Mouse (Mus musculus) telencephalon, adult 2 months (tissue): ENCODE measurements around the gene Dpt.
"Not testable (repeated sequence)": the region's sequence is repeated elsewhere in the genome, so short reads cannot be mapped to it uniquely, and the experiment has no call there.

ENCODE experiments used
- DNase-seq: peaks from one replicate; pipeline ENCODE4 v3.0.0-alpha.2; 2011; ENCODE audit warnings: low read depth, low spot score

The Dpt gene

GRCm38 (mm10) chr1:164796471-164796870, at the start of gene Dpt:
Gene Dpt, plus strand, starts transcription at chr1:164796644.
- DNase-seq, result no peak

GRCm38 (mm10) chr1:164753736-164754135, 42.7 kb upstream of the Dpt start:
- peak; percentile 39 for DNase-seq

DNA sequence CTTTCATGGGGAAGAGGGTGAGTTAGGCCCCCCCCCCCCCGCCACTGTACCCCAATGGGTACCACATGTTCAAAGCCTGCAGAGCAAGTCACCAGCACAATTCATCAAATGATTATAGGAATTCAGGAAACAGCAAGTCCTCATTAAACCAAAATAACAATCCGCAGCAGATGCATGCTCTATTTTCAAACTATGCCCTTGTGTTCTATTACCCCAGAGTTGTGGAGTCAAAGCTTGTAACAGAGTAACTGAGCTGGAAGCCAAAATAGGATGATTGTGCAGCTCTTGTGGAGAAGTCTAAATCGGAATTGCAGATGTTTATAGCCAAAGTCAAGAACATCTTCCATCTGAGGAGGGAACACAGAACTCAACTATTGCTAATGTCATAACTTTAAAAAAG, 40.8 kb upstream of the Dpt start:
- peak; percentile 67 for DNase-seq

DNA sequence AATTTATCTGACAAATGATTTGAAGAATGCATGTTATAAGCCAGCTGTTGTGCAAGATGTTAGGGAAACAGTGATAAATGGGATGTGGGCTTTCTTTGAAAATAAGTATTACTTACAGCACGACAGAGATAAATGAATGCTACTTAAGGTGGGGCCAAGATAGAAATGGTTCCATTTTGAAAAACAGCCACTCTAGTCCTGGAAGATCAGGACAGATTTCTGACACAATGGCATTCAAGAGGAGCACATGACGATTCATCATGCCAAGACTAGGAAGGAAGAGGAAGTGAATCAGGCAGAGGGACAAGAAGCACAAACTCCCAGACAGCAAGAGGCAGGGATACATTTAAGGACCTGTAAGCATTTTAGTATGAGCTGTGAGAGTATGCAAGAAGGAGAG, 39.5 kb upstream of the Dpt start:
- DNase-seq, result no peak

DNA sequence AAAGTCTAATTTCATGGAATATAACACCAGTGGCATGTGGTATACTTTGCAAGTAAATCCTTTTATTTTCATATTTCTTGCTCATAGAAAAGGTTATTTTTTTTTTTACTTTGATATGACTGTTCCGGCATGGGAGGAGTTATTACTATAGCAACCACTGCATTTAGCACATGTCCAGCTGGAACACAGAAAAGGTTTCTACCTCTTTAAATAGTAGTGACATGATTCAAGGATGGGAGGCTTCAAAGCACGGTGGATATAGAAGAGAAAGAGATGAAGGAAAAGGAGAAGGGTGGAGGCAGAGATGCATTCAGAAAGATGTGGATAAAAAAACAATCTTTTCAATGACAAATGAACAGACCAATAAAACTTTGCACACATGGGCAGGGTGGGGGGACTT, 38.0 kb upstream of the Dpt start:
- DNase-seq, result peak; percentile 50

- no peak for DNase-seq
Observed at GRCm38 (mm10) chr1:164762276-164762675, 34.2 kb upstream of the Dpt start.

GRCm38 (mm10) chr1:164766646-164767045, 29.8 kb upstream of the Dpt start:
- DNase-seq, result no peak

DNA sequence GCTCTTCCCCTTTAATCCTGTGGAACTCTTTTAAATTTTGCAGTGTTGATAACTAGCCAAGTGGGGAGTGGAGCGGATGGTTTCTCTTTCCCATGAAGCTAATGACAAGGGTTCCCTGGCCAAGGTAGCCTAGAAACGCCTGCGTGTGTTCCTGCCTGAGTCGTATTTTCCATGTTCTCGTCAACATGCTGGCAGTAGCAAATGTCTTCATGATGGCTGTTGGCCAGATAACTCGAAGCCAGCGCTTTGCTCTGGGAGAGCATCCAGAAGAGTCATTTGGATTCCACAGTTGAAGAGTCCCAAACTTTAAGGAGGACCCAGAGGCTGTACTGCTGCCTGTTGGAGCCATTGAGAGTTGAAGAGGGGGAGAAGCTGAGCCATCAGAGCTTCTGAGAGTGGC, 25.8 kb upstream of the Dpt start:
- DNase-seq, result peak; percentile 69

DNA sequence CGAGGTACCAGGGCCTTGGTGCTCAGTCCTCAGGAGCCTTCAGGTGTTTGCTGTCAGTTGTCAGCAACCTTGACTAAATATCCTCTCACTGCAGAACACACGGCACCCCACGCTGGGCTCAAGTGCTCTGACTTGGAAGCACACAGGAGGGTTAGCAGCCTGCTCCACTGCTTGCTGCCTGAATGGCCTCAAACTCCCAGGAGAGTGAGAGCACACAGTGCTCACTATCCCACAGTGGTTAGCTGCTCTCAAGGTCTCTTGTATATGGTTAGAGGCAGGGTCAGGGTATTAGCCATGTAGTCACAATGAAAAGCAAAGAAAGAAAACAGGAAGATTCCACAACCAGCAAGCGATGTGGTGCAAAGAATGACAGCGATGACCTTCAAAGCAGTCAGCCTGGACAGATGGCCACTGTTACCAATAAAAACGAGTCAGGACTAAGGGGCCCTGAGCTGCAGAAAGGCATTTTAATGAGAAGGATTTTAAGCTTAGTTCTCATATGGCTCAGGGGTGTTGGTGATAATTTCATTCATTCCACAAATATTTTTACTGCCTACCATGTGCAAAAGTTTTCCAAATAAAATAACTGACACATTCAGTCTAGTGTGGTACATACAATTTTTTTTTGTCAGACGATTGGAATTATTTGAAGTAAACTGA, 15.5 kb upstream of the Dpt start:
- no peak for DNase-seq

DNA sequence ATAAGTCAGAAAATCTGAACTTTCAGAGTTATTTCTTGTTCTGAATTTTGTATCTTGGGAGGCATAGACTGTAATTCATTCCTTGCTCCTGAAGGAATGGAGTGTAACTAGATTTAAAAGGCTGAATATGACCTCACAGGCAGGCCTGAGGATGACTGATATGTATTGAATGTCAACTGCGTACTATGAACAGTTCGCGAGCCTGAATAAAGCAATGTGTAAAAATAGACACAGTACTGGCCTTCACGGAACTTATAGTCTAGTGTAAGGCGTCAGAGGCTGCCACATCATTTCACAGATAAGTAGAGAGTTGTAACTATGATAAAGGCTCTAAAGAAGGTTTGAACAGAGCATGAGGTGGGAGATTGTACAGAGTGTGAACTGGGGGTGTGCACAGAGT, 10.3 kb upstream of the Dpt start:
- DNase-seq, result no peak

- DNase-seq, result peak; percentile 89
Observed at GRCm38 (mm10) chr1:164787771-164788170, 8.7 kb upstream of the Dpt start.

- no peak for DNase-seq
Observed at GRCm38 (mm10) chr1:164788292-164788691, 8.2 kb upstream of the Dpt start.

GRCm38 (mm10) chr1:164790296-164790695, 6.1 kb upstream of the Dpt start:
- DNase-seq, result not testable (repeated sequence)

- DNase-seq, result no peak
Observed at GRCm38 (mm10) chr1:164793049-164793448, 3.4 kb upstream of the Dpt start.

GRCm38 (mm10) chr1:164797746-164798285, 1.4 kb downstream of the Dpt start:
- no peak for DNase-seq

DNA sequence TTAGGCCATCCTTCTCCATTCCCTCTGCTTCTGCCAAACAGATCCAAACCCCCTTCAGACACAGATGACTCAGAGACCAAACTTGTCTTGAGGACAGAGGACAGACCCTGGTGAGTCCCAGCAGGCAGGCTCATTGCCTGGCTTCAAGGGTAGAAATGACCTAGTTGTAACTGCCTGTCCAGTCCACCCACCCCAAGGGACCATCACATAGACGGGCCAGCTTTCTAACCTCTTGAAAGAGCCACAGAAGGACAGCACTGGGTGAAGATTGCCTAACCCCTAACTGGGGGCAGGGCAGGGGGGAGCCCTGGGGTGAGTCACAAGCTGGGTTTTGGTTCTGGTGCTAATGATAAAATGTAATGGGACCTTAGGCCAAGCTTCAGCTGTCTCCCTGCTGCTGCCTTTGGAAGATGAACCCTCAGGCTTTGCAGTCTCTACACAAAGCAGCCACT, 2.1 kb downstream of the Dpt start:
- no peak for DNase-seq

DNA sequence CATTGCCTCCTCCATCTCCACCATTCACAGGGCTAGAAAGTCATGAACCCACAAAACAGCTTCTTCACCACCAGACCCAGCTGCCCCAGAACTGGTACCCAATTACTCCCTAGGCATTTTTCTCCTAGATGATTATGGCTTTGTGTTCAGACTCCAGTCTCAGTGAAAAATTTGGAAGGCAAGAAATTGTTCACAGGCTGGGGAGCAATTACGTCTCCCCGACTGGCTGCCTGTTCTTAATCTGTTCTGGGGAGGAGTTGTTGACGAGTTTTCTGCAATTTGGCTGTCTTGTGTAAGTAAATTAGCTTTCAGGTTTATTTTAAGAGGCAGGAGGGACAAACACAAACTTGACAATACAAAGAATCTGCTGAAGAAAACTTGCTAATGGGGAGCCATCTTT, 2.7 kb downstream of the Dpt start:
- DNase-seq, result no peak

- DNase-seq, result no peak
Observed at GRCm38 (mm10) chr1:164804277-164804676, 7.8 kb downstream of the Dpt start.

GRCm38 (mm10) chr1:164804751-164805435, 8.4 kb downstream of the Dpt start:
- no peak for DNase-seq

GRCm38 (mm10) chr1:164809371-164809770, 12.9 kb downstream of the Dpt start:
- DNase-seq, result no peak

DNA sequence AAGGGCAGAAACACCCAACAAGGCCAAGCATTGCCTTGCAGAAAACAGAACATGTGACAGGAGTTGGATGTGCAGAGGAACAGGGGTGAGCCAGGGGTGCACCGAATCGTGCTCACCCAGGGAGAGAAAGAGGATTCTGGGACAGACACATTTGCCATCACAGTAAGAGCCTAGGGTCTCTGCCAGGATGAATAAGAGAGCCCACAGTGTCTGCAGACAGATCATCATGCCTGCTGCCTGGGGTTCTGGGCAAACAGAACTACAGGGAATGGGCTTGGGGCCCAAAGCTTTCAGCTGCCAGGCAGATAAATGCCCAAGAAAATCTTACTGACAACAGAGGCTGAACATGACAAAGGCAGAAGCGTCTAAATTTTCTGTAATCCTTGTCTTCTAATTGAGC, 14.9 kb downstream of the Dpt start:
- no peak for DNase-seq

DNA sequence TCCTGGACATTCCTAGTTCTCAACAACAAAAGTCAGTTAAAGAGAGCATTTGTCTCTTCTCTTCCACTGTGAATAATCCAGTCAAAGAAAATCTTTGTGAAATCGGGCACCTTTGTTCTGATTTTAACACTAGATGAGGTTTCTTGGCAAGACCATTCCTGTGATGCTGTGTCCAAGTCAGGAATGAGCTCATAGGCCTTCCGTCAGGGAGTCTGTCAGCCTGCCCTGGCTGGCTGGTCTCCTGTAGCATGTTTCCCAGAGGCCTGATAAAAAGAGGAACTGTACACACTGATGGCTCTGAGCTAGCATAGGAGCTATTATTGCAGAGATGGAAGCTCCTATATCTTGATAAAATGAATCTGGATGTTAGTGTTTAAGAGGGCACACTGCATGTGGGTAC, 17.8 kb downstream of the Dpt start:
- no peak for DNase-seq

DNA sequence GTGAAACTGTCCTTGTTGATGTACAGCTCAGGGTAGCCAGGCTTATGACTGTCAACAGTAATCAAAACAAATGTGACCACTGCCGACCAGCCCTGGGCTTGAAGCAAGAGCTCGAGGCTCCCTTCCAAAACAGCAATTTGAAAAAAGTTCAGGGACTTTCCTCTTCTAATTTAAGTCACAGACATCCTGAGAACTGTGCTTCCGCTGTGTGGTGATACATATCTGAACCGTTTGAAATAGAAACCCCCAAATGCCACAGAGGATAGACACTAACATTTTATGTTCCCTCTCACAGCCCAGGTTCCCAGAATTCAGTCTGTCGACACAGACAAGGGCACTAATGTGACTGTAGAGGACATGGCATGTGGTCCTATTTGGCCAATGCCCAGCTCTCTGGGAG, 18.9 kb downstream of the Dpt start:
- no peak for DNase-seq
